Mouse (Mus musculus) lung, postnatal 0 days (tissue): ENCODE data around the gene Nexn.
"Not testable (repeated sequence)": the region's sequence is repeated elsewhere in the genome, so short reads cannot be mapped to it uniquely, and the experiment has no call there.

Source experiments
- CTCF ChIP-seq: IDR thresholded peaks from 2 replicates; pipeline ENCODE4 v1.5.1; 2016; ENCODE audit warnings: antibody characterized with exemption, mild to moderate bottlenecking
- EP300 ChIP-seq: IDR thresholded peaks from 2 replicates; pipeline ENCODE4 v1.6.1; 2016; ENCODE audit warnings: antibody characterized with exemption, mild to moderate bottlenecking, control low read depth

DNA sequence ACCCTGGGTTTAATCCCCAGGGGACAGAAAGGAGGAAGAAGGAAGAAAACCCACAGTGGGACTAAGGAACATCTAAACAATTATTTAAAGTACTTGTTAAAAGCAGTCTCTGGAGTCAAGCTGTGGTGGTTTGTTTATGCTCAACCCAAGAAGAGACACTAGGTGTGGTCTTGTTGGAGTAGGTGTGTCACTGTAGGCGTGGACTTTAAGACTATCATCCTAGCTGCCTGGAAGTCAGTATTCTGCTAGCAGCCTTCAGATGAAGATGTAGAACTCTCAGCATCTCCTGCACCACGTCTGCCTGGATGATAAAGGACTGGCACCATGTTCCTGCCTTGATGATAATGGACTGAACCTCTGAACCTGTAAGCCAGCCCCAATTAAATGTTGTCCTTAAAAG is 68.9 kb downstream of the Nexn start:
- not testable (repeated sequence) for TF ChIP-seq CTCF, EP300
